14 mouse cellular contexts compared by ENCODE assay signal in the genomic region with DNA sequence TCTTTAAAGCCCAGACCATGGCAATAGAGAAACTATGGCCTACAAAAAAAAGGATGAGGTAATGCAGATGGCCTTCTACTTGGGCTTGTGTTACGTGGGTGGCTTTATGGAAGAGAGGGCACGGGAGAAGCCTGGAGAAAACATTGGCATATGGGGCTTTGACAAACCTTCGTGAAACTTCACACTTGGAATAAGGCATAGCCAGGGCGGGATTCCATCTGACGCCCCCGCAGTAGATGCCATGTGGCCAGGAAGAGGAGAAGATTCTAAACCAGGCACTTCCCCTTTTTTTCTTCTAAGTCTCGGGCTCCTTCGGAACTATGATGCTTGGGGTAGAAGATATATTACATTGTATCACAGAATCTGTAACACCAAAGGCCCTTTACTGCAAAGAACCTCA. TPM values are rescaled to one million over a fixed set of nuclear protein-coding genes. Genes with fewer than 3 reads are reported as not detected.
DNase-seq lines count a peak whose midpoint lies in the region.
"Had no signal": no experiment of that assay in that cellular context is flagged by ENCODE, and none has a peak within 500 bp of the region (broad histone marks: within the 10 kb centered on the region; RNA-seq: fewer than 3 reads in every experiment).

No protein-coding gene starts in this region.

- peak; percentile 60 to 70 for DNase-seq in left cerebral cortex, adult 18-20 months (ENCODE audit: low spot score in 2 of 2)
- no peak for DNase-seq in left cerebral cortex, adult 11 months (ENCODE audit: low spot score)
- DNase-seq in frontal cortex, postnatal 36 days (ENCODE audit: low spot score in 2 of 2): peak; percentile 48 to 73
- peak; percentile 72 for DNase-seq in right cerebral cortex, adult 18-20 months
- peak; percentile 70 for DNase-seq in telencephalon, adult 2 months (ENCODE audit: low read depth, low spot score)
- DNase-seq in heart, adult 18-20 months: no peak
- DNase-seq in ovary, postnatal 10 days (ENCODE audit: low spot score): no peak
- DNase-seq: adrenal gland, adult 8-10 months; cerebellum, adult 11 months; gastrocnemius, postnatal 25 days; kidney, adult 18-20 months; kidney, postnatal 14 days; thymus, postnatal 14 days had no signal

RNA-seq across cellular contexts. Expression of a gene that starts 22.0 kb away (rescaled TPM):
- total RNA-seq in left cerebral cortex, adult 18-20 months (2021): 100 to 1,000 TPM; 607 to 613 TPM
- 10 to 100 TPM; 11.4 to 11.9 TPM for total RNA-seq in heart, adult 18-20 months (2021)
- total RNA-seq: monocyte, adult 5-6 weeks had no signal

RNA-seq across cellular contexts. Expression of a gene that starts 46.5 kb away (rescaled TPM):
- total RNA-seq in left cerebral cortex, adult 18-20 months (2021): 10 to 100 TPM; 11.5 to 16.3 TPM
- 1 to 10 TPM; 1.7 to 2.7 TPM for total RNA-seq in heart, adult 18-20 months (2021)
- total RNA-seq: monocyte, adult 5-6 weeks had no signal

Comparison
In these comparisons a context has a peak if more than half of its experiments do, and no peak if none do; other contexts are left out.
1. DNase-seq: peak in left cerebral cortex, adult 18-20 months (2 of 2), frontal cortex, postnatal 36 days (2 of 2), right cerebral cortex, adult 18-20 months (single experiment) and telencephalon, adult 2 months (single experiment); none in left cerebral cortex, adult 11 months (single experiment), heart, adult 18-20 months (0 of 2) and ovary, postnatal 10 days (single experiment).
2. RNA of a gene that starts 22.0 kb away (total RNA-seq): 607 to 613 TPM in left cerebral cortex, adult 18-20 months; 11.4 to 11.9 TPM in heart, adult 18-20 months; every median in the first group is over 10 times any median in the second.